Mouse (Mus musculus) urinary bladder, adult 2 months (tissue): ENCODE data around the gene Pbx1. TPM values are rescaled to one million over a fixed set of nuclear protein-coding genes. Genes with fewer than 3 reads are reported as not detected.

Source experiments
- DNase-seq: peaks from one replicate; pipeline ENCODE4 v3.0.0; 2022; ENCODE audit warnings: low spot score
- polyA plus RNA-seq: library from polyadenylated mRNA; depleted of rRNA; stranded (reverse); fragments of >200 nt; gene quantifications from 2 replicates; pipeline ENCODE4 v1.2.3, GENCODE M21; 2012

Pbx1 gene
- polyA plus RNA-seq, 1 experiment = 77.8 TPM

DNA sequence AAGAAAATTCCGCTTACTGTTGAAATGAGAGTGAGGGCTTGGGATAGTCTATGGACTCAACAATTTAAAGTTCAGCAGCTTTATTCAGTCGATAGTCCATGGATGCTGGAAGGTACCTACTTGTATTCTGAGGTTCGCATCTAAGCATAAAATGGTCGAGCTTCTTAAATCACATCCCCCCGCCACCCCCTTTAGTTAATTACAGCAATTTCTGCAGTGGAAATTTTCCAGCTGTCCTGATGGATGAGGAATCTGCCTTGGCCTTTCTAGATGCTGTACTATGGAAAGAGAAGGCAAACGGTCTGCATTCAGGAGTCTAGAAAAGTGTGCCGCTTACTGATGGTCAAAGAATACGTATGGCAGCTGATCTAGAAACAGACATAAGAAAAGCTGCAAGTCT is 262.3 kb downstream of the Pbx1 start:
- no peak for DNase-seq

DNA sequence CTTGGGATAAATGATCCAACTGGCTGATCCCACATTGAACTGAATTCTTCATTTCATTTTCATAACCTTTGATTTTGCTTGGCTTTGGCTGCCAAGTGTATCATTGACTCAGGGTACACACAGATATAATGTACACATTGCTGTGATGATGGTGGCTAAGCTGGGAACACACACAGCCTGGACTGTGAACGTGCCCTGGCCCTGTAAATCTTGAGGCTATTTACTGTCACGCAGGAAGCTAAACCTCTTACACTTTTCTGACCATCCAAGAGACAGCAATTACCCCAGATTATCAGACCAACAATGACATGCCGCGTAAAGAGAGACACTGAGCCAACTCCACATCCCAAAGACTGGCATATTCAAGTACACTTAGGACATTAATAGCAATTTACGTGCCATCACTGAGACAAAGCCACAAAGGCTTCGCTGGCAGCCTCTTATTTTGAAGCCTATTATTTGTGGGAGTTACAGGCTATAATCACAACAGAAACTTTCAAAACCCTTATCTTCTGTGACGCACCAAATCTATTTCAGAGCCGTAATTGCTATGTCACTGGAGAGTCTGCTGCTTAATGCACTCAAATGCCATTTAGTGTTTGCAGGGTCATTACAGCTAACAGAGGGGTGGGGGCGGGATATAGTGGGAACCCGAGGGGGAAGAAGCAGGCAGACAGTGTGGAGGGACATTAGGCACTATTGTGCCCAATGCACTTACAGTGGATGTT is 262.9 kb downstream of the Pbx1 start:
- no peak for DNase-seq

DNA sequence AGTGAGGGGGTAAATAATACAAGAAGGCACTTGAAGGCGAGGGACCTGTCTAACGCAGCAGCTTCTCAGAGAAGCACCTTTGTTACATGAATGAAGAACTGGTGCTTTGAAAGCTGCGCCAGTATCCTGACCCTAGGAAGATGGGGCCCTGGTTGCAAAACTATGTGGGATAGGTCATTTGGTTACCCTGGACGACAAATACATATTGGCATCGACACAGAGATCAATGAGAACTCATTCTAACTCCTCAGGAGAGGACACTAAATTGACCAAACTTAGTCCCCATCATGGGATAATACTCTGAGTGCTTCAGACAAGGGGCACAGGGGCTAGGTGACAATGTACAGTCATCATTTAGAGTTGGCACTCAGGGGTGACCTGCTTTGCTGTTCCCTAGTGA is 264.3 kb downstream of the Pbx1 start:
- no peak for DNase-seq

DNA sequence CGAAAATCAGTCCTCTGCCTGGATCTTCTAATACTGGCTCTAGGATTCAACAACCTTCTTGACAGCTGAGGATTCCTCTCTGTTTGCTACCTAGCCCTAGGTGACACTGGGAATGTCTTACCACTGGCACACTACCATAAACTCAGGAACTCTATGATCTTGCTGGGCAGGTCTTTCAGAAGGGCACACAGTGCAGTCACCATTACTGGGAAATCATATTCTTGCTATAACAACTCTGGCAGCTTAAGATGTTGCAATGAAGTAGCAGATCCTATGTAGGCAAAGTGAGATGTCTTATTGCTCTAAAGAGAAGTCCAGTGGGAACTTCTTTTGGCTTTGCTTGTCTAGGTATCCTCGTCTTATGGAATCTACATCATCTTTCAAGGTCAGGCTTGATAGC is 265.2 kb downstream of the Pbx1 start:
- DNase-seq = no peak

DNA sequence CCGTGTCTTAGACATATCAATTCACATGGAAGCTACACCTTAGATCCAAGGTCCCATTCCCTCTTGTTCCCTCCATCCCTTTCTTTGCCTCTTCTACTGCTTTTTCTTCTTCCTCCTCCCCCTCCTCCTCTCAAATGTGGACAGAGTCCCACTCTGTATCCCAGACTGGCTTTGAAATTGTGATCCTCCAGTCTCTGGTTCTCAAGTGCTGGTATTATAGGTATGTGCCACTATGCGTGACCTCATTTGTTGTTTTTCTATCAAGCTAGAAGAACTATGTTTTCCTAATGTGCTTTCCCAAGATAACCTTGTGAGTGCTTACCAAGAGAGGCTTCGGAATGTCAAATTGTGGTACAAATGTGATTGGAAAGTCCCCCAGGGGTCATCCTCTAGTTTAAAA is 267.1 kb downstream of the Pbx1 start:
- no peak for DNase-seq

DNA sequence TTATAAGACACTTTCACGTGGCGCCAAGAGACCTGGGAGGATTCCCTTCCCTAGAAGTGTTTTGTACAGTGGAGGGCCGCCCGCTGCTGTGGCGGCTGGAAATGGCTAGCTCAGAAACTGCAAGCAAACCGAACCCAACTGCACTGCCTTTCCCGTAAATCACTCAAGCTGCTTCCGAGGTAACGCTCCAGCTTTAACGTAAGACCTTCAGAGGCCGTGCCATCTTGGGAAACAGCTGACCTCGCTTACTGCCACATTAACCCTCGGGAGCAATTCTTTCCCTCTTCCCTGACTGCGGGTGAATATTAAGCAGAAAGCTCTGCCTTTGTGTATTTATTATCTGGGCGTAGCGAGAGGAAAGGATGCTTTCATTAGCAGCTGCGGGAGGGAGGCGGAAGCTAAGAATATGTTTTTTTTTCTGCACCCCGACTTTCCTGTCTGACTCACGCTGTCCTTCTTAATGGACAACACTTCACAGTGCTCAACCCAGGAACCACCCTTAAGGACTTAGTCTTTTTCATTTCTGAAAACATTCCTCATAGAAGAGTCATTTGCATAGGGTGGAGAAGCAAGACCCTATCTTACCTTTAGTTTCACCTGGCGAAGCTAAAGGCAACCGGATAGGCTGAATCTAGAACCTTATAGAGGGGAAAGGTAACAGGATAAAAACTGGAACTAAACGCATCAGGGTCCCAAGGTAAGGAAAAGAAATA is 268.4 kb downstream of the Pbx1 start:
- DNase-seq = no peak

DNA sequence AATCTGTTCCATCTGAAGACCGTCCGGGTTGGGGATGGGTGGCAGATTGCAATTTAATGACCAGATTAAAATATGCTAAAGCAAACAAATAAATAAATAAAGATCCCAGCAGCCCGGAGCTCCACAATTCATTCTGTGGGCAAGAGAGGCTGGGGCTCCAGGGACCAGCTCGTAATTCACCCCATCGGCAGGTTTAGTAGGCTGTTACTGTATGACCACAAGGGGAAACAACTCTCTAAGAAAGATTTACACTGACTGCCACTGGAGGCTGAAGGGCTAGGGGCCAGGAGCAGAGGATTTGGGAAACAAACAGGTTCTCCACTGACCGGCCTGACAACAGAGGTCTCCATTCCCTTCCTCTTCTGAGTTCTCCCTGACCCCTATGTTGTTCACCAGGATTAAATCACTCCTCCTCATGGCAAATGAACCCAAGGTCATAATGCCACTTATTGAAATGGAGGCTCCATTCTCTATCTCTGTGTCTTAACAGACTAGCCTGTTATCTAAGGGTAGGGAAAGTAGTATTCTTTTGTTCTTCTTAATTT is 292.9 kb downstream of the Pbx1 start:
- no peak for DNase-seq

DNA sequence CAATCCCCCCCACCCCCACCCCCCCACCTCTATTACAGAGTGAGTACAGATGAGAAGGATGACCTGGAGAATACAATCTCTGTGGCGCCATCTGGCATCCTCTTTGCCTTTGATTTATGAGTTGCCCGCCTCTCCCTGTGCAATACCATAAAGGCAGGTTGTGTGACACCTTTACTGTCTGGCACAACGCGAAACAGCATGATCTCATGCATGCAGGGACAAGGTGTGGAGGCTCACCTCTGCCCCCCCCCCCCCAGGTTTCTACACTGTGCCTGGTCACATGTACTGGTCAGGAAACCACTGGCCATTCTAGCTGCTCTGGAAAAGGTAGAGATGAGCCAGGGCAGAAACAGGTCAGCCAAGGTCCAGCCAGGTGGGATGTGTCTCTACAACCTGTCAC is 293.4 kb downstream of the Pbx1 start:
- DNase-seq = no peak

DNA sequence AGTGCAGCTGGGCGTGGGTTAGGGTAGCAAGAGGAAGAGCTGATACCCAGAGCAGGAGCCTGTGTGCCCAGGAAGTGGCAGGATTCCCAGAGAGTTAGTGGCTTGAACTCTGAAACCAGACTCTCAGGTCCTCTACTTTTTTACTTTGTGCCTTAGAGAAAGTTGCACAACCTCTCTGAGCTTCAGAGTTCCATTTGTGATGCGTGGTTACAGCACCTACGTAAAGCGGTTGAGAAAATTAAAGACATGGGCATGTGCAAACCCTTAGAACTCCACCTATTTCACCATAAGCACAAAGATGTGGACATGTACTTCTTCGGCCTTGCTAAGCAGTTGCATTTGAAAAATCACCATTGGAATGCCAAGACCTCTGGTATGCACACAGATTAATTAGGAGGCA is 294.2 kb downstream of the Pbx1 start:
- no peak for DNase-seq

DNA sequence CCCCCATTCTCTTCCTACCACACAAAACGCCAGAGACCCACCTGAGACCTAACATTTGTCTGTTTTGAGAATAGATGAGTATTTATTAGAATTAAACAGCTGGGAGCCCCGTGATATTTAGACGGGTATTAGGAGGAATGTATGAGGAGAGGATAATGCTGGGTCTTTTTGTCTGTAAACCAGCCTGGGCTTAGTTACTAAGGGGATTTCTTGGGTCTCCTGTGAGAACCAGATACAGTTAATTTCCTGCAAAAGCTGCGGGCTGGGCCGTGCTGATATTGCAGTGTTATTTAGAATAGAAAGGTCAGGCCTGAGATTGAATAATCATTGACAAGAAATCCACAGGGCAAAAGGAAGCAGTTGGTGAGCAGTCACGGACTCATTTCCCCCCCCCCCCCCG is 296.5 kb downstream of the Pbx1 start:
- no peak for DNase-seq

DNA sequence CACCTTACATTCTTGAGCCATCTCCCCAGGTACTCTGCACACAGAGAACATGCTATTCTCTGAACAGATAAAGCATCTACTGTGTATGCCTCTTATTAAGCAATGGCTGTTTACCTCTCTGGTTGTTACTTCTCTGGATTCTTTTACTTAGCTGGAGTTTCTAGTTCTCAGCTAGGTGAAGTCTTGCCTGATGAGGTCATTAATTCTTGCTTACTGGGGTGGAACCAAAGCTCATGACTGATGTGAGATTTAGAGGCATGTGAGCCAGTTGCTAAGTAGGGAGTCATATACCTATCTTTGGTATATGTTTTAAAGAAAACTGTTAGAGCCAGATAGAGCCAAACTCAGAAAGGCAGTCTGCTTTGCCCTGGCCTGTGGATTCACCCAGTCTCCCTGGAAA is 298.4 kb downstream of the Pbx1 start:
- no peak for DNase-seq

DNA sequence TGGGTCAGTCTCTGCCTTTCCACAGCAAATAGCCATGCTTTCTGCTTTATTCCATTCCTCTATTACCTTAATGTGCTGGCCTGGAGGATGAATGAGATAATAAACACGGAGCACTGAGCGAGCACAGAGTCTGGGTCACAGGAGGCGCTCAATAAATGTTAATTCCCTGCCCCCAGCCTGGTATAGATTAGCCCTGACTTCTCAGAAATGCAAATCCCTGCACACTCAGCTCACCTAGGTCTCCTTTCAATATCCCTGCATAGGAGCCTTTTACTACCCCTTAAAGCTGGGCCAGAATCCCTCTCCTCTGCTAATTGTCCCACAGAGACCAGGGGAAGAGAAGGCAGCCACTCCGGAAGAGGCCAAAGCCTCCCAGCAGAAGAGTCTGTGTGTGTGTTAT is 304.1 kb downstream of the Pbx1 start:
- no peak for DNase-seq

DNA sequence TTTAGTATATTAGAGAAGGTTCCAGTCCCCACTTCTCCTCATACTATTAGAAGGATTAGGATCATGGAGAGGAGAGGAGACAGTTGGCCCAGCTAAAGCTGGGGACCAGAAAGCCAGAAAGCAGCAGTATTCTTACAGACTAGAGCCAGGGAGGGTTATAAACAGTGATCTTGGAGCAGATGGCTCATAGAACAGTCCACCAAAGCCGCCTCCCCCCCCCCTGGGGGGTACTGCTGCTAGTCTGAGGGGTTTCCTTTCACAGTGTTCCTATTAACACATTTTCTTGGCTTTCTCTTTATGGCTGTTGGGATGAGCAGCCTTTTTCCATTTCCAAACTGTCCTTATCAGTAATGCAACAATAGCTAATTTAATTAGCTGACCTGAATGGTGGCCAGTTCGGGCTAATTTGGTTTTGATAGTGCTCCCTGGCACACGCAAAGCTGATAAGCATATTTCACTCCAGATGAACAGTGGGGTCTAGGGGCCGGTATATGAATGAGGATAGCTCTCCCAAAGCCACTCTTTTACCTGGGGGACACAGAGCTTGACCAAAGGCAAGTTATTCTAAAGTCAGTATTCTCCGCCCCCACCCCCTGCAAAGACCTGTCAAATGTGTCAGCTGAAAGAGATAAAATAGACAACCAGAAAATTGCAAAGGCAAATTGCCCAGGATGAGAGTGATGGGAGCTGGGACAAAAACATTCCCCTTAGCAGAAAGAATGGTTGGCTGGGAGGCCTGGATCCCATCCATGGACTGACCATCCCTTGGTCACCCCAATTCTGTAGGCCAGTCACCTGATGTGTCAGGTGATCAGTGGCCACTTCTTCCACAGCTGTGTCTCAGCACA is 307.2 kb downstream of the Pbx1 start:
- DNase-seq = no peak

DNA sequence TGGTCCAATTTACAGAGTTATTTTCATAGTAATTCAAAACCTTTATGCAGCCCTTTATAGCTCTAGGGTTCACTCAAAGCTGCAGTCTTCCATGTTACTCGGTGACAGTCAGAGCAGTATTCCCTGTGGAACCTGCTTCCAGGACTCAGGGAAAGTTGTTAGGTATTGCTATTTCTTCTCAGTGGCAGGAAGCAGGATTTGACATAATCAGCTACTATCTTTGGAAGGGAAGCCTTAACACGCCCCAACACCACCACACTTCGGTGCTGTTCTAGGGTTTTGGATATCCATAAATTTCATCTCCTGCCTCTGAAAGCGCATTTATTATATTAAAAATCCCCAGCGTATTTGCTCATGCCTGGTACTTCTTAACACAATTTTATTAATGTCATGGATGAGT is 314.0 kb downstream of the Pbx1 start:
- DNase-seq = no peak

DNA sequence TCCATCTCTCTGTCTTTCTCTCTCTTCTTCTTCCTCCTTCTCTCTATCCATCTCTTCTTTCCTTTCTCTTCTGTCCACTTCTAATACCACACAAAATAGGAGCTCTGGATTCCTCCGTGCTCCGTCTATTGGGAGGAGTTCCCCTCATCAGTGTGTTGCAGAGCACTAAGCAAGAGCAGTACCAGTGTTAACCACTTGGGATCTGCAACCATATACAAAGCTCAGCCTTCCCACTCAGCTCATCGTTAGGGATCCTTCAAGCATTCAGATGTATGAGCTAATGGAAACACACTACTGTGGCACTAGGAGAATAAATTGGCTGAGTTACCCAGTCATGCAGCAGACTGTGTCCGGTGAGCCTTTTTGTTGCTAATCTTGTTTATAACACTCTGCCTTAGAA is 314.7 kb downstream of the Pbx1 start:
- no peak for DNase-seq

DNA sequence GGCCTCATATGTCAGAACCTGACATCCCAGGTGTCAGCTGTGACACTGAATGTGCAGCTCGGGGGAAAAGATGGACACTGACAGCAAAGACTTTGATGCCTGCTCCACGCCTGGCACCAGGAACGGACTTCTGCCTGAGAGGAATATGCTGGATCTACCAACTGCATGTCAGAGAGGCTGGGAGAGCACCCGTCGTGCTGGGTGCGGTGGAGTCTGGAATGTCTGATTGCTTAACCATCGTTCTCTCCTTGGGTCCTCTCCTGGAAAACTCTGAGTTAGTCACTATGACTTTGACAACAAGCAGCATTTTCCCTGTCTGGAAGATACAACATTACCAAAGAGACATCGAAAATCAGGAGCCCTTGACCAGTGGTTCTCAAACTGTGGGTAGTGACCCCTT is 322.3 kb downstream of the Pbx1 start:
- no peak for DNase-seq

DNA sequence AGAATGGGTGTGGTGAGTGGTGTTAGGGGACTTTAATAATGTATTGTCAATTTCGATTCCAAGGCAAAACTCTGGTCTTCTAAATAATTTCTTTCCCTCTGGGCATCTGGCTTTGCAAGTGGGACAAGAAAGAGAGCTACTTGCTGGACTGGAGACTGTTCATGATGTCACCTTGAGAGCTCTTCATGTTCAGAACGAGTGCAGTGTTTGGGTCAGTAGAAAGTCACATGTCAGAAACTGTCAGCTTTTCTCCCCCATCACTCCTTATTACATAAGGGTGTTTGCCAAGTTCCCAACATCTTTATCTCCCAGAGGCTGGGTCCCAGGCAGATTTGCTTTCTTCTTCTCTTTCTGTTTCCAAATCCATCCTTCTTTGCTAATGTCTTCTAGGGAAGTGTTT is 328.2 kb downstream of the Pbx1 start:
- no peak for DNase-seq

DNA sequence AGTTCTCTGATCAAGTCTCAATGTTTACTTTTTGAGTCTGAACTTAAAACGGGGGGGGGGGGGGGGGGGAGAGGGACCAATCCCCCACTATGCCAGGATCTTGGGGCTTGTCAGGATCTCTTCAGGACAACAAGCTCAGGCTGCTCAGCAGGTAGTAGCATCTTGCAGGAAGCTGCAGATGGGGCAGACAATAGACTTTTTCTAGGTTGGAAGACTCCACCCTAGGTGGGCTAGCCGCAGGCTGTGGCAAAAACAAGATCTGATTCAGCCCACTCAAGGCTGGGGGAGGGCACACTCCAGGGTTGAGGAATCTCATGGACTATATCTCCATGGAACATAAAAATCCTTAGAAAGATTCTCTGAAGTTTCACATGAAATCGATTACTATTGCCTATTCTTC is 330.6 kb downstream of the Pbx1 start:
- DNase-seq = no peak

DNA sequence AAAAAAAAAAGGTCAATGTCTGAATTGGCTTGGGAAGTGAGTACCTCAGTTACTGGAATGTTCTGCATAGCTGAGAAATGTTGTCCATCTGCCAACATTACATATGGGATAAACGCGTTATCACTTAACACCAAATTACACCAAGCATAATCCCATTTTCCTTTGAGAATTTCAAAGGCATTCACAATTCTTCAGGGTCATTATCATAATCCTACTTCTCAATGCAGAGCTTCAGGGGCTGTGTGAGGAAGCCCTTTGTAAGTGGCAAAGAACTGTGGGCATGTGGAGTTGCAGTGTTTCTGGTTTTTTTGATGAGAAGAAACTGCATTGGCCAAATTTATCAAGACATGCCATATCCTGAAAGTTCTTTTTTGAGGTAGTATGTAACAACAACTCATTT is 333.3 kb downstream of the Pbx1 start:
- DNase-seq = no peak

DNA sequence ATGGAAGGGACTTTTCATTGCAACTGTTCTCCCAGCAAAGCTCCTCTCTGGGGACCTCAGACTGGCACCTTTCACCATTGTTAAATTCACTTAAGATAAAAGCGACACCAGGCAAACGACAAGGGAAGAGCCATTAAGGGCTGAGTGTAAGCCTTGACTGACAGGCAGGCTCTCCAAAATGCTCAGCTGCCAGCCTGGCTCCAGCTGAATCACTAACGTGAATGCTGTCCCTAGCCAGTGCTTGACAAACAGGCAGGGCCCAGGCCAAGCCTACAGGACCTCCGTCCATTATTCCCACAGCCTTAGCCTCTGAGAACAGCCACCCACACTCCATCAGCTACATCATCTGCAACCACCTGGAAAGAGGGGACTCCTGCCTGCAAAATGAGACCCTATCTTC is 337.4 kb downstream of the Pbx1 start:
- DNase-seq = no peak

DNA sequence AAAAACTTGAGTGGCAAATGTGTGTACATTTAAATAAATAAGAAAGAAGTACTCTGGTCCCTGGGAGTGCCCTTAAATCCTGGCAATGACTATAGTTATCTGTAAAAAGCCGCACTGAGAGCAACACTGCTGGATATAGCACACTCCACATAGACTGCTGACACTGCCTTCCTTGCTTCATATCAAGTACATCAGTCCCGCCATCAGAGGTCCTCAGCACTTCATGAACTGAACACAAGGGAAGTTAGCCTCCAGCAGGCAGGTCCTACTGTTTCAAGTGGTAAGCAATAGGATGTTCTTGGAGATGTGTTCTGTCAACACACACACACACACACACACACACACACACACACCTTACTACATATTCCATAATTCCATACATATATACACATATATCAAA is 339.0 kb downstream of the Pbx1 start:
- no peak for DNase-seq

DNA sequence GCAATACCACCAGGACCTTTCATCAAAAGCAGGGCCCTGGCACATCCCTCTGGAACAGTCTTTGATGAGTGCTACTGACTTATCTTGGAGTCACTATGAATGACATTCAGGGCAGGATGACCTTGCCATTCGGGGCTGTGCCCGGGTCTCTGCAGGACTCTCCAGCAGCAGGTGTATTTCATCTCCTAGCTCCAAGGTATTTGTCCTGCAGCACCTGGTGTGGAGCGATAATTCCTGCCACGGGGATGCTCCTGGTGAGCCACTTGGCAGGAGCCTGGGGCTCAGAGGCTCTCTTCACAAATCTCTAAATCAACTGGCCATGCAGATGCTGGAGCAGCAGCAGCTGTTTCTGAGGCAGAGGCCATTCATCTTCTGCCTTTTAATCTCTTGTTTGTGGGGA is 340.4 kb downstream of the Pbx1 start:
- DNase-seq = no peak

DNA sequence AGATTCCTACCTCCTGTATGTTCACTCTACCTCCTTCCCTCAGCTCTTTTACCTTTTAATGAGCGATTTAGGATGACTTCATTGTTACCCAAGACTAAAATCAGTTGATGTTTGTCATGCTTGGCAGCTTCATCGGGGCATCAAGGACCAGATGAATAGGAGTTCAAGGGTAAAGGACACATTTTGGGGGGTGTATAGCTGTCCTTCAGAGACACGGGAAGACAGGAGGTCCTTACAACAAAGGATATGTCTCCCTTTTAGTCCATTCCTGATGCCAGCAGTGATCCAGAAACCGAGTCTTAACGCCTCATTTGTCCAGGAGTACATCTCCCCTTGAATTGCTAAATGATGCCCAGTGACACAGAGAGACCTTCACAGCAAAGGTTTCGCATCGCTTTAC is 343.4 kb downstream of the Pbx1 start:
- no peak for DNase-seq
